Mouse (Mus musculus) thymus, adult 18-20 months (tissue): ENCODE data around the gene Kcnk4.

ENCODE experiments used
- DNase-seq, 2 experiments: peaks; one replicate each; pipeline ENCODE4 v3.0.0; 2022; ENCODE audit warnings: mixed read lengths in 2 of 2

Kcnk4 gene

DNA sequence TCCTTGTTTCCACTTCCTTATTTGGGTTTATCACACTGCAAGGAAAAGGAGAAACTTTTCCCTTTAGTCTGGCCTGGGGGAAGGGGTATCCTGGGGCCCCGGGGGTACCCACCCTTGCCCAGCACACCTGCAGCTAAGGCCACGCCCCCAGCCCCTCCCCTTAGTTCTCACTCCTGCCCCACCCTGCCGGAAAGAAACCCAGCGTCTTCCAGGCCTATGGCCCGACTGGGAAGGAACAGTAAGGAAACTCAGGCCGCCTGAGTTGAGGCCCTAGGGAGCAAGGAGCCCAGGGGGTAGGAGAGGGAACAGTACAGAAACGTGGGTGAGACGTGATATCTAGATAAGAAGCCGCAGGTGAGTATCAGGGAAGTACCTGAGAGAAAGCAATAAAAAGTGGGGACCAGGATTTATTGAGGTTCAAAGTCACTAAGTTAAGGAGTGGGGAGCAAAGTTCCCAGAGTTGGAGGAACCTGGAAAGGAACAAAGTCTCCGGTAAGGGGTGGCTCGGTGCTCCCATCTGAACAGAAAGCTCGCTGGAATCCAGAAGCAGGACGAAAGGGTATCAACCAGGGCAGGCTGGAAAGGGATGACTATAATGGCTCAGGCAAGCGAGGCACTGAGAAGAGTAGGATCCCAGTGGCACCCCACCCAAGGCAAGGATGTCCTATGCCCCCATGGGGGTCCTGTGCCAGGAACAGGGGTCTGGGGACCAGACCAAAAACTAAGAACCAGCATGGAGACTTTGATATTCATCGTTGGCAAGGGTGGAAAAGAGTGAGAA lies 34.4 kb upstream of the Kcnk4 start:
- DNase-seq: no peak

DNA sequence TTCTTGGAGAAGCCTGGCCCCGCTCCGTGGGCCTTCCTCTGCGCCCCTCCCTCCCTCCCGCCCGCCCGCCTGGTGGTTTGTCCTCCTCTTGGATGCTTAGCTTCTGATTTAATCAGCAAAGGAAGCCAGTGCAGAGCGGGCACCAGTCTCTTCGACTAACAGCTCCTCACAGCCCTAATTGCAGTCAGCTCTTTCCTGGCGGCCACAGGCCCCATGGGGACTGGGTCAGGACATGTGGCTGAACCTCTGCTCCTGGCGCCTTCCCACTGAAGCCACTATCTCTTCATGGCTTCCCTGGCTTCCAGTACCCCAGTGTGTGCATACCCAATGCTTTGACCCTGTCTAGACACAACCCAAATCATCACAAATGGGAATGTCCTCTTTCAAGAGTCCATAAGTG lies 22.1 kb upstream of the Kcnk4 start:
- no peak for DNase-seq

DNA sequence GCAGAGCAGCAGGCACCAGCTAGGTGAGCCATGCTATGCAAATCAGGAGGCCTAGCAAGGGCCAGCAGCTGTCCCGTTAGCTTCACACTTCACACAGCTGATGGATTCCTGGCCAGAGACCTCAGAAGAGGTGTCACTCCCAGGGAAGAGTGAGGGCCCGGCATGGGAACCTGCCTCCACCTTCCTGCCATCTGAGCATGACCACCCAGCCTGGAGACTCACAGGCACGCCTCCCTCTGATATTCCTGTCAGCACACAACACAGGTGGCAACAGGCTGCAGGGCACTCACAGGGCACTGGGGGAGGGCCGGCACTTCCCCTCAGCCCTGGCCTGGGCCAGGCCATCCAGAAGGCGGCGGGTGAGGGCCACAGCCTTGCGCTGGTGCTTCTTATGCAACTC lies 21.1 kb upstream of the Kcnk4 start:
- DNase-seq: no peak

DNA sequence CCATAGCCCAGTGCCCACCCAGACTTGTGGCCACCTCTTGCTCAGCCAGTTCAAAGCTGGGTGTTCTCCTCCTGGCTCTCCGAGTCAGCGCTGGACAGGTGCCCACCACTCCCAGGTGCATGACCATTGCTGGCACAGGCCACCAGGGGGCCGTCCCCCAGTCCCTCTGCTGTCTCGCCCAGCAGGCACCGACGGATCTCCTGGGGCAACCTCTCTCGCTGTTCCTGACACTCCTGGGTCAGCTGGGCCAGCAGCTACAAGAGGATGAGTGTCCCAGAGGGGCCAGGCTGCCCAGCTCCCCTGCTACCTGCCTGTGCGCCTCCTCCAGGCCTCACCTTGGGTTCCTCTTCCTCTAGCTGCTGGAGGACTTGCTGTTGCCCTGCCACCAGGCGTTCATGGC lies 19.7 kb upstream of the Kcnk4 start:
- DNase-seq: peak in 1 of 2 experiments; percentile 34

DNA sequence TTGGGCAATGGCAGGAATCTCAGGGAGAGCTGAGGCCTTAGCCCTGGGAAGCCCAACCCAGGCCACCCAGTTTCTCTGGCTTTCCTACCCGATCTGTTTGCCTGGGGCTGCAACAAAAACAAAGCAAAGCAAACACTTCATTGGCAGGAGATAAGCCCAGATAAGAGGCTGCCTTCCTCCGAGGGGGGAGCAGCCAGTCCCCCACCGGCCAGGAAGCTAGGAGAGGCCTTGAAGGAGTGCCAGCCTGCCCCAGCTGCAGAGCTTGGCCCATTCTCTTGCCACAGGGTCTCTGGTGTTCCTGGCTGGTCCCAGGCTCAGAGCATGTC lies 18.4 kb upstream of the Kcnk4 start:
- peak in 1 of 2 experiments; percentile 47 for DNase-seq

DNA sequence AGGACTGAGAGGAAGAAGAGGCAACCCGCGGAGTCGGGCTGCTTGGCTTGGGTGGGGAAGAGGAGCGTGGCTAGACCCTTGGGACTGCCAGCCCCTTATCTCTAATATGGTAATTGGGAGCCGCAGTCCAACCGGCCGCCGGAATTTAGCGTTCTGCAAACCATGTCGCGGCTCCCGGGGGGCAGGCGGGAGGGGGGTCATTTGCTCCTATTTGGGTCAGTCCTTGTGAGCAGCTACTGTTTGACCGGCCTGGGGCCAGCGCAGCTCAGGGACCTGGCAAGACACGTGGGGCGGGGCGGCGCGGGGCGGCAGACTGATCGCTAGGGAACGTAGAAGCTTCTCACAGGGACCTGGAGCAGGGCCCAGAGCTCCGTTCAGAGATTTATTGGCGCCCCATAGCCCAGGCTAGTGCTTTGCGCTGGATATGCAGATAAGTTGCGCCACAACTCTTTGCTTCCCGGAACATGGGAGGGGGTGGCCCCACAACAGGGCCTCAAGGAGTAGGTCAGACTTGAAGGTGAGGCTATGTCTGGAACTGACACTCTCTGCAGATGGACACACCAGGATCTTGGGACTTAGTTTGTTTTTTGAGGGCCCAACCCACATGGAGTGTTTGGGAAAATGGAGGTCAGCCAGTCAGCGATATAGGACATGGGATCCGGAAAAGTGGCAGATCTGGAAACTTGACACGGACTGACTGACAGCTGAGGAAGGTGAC lies 17.8 kb upstream of the Kcnk4 start:
- peak; percentile 48 to 54 for DNase-seq

DNA sequence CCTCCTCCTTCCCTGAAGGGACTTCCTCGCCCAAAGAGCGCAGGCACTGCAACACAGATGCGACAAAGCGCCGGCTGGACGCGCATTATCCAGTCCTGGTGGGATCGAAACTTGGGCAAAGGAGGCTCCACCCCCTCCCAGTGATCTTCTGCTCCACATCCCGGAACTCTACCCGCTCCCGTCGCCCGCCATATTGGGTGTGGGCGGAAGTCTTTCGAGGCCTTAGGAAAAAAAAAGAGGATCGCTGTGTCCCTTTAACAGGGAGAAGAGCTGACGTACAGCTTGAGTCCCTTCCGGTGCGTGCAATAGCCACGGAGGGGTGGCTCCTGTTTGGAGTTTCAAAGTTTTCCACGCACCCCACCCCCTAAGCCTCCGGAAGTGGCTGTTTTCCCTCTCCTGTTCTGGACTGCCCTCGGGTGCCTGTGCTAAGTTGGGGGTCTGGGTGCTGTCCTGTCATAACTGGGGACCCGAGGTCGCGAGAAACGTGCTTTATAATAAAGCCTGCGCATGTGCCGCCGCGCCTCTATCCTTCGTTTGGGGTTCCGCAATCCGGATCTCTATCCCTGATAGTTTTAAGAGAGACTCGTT lies 17.2 kb upstream of the Kcnk4 start:
- DNase-seq: peak; percentile 73 to 82

DNA sequence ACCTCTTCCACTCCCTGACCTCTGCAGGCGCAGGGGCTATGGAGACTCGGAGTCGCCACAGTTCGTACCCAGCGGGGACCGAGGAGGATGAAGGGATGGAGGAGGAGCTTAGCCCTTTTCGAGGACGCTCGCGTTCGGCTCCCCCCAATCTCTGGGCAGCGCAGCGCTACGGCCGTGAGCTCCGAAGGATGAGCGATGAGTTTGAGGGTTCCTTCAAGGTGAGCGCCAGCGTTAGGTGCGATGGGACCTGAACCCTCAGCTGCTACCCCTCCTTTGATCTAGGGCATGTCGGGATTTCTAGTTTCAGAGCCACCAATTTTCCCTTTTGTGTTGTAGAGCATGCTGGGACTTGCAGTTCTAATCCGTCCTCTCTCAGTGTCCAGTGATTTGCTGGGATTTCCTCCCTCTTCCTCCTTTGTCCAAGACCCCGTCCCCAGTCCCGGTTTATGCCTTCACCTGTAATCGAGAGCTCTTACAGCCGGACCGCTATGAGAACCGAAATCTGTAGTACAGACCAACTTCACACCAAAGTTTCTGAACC lies 16.4 kb upstream of the Kcnk4 start:
- peak; percentile 36 to 48 for DNase-seq

DNA sequence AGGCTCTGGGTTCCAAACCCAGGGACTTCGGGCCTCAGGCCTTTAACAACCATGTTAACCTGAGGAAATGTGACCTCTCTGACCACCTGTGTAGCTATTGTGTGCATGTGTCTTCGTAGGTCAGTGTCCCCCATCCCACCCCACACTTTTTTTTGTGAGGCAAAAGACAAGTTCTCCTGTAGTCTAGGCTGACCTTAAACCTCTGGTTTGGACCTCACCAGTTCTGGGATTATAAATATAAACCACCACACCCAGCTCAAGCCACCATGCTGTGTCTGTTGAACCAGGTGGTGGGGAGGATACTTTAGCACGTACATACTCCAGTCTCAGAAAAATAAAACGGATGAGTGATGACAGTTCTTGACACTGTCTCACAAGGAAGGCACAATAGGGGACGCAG lies 15.6 kb upstream of the Kcnk4 start:
- DNase-seq: no peak

DNA sequence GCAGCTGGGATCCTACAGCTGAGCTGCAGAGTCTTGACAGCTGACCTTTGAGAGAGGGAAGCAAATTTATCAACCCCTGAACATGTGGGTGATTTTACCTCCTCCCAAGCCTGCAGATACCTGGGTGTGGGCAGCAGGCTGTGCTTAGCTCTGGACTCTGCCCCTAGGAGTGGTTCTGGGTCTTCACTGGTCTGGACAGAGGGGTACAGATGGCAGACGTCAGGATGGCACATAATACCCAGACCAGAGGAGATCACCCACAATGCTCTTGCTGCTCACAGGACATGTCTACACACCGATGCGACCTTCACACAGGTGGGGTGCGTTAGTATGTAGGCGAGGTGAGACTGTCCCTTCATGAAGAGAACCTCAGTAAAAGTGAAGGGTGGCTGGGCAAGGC lies 15.2 kb upstream of the Kcnk4 start:
- DNase-seq: peak in 1 of 2 experiments; percentile 5

DNA sequence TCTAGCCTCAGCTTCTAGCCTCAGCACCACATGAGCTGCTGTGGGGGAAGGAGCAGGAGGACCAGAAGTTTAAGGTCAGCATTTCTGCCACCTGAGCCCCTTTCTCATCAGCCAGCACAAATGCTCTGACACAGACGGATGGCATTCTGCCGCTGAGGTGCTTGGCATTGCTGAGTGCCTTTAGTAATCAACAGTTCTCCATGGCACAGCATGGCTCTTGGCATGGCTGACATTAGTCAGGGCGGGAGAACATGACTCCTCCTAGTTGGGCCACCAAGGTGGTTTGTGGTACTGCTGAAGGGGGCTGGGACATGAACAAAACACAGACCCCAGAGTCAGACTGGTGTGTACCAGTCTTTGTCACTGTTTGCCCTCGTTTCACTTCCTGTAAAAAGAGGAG lies 13.9 kb upstream of the Kcnk4 start:
- DNase-seq: no peak

DNA sequence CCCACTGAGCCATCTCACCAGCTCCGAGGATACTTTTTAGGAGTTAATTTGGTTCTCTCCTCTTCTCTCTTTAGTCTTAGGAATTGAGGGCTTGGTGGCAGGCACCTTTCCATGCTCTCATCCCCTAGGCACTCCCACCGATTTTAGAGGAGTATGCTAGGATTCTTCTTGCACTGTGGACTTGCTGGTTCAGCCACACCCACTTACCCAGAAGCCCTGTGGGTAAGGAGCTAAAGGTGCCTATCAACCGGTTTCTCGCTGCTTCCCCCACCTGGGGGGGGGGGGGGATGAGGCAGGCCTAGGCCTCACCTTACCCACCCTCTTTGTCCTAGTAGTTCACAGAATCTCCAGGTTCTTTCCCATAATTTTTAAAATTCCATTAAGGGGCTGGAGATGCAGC lies 13.4 kb upstream of the Kcnk4 start:
- no peak for DNase-seq

DNA sequence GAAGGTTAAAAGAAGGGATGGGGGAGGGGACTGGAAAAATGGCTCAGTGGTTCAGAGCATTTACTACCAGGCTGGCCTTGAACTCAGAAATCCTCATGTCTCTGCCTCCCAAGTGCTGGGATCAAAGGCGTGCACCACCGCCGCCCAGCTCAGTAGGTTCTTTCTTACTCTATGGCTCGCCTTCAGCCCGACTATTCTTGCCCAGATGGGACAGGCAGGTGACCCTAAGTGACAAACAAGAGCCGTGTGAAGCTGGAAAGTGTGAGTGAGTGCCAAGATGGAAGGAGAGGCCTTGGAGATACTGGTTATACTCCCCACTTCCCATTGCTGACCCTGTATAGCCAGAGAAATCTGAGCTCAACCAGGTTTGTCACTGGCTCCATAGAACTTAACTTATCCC lies 9.4 kb upstream of the Kcnk4 start:
- DNase-seq: peak in 1 of 2 experiments; percentile 8

DNA sequence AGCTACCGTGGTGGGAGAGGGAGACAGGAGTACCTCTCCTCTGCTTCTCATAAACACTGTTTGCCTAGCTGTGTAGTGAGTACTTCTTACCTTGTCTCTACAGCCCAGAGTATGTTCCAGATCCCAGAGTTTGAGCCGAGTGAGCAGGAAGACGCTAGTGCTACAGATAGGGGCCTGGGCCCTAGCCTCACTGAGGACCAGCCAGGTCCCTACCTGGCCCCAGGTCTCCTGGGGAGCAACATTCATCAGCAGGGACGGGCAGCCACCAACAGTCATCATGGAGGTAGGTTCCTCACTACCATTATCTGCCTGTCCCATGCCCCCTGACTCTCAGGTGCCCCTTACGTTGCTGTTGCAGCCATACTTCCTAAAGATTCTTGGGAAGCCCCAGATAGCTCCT lies 8.4 kb upstream of the Kcnk4 start:
- DNase-seq: peak in 1 of 2 experiments; percentile 24

DNA sequence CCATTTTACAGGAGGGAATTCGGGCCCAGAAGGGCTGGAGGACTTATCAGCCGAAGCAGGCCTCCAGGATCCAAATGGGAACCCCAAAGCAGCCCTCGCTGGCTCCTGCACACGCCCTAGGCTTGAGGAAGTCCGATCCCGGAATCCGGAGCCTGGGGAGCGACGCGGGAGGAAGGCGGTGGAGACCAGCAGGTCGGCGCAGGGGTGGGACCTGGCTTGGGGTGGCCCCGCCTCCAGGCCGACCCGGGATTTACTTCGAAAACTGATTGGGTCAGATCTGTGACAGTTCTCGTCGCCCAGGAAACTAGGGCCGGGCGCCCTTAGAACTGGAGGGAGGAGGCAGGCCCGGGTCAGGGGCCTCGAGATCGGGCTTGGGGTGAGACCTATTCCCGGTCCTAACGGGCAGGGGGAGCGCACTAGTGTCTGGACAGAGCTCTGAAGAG lies 8.0 kb upstream of the Kcnk4 start, which contains the start of gene Gpr137:
Gene Gpr137 (minus strand): TSS at position 232 of the 443 bp plus-strand sequence.
- DNase-seq: peak; percentile 95 to 96

DNA sequence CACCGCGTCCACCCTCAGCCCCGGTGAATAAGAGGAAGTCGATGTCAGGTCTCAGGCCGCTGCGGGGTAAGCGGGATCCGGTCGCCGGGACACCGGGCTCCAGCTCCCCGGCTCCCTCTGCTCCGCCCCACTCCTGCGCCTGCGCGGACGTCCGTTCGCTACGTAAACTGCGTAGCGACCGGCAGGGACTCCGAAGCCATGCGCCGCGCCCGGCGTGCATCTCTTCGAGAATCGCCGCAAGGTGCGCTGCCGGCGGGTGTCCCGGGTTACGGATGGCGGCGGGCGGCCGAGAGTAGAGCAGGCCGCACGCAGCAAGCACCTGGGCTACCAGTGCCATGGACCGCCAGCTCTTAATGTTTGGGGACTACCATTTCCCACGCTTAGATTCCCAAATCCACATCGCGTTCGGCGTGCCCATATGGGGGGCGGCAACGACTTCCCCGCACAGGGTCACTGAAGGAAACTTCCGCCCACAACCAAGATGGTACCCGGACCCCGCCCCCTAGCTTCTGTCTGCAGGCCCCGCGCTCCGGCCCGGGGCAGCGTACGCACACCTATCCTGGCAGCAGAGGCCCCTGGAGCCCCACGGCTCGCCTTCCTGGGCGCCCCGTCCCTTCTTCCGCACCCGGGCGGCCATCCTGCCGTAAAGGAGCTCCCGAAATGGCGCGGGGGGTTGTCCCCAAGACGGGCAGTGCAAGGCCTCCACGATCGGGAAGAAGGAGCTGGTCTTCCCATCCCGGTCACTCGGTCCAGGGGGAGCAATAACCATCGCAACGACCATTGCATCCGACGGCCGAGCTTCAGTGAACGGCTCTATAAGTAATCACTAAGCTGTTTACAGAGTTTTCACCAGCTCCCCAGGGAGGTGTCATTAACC lies 7.3 kb upstream of the Kcnk4 start, which contains the start of gene Bad:
Gene Bad (plus strand): TSS at position 490 of the 877 bp plus-strand sequence.
- DNase-seq: peak; percentile 86 to 88

DNA sequence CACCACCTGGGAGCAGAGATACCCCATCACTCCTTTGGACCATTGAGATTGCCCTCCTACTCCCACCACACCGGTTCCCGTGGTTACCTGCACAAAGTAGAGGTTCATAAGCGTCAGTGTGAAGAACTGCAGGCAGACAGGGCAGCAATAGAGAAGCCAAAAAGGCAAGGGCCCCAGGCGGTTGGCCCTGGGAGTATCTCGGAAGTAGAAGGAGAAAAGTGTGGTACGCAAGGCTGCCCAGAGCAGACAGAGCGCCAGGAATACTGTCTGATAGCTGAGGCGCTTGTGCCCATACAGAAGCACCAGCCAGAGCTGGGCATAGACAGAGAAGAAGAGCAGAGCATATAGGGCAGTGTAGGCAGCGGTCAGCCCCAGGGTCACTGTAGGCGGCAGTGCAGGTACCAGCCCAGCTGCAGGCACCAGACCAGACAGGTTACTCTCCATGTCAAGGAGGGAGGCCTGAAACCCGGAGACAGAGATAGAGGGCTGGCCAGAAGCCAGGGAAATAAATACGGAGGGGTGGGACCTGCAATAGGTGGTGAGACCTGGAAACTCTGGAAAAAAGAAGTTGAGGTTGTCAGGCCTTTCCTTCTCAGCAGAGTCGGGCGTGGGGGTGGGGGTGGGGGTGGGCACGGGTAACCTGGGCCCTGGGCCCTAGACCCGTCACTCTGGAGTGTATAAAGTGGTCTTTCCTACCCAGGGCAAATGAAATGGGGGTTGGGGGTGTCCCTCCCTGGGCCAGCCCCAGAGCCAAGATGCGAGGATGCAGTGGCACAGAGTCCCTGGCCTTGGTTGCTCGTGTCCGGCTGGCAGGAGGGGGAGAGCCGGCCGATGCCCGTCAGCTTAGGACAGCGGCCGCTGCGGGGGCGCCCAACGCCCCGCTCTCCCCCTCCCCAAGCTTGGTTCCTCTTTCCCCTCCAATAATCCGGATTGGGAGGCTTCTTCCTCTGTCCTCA lies 6.4 kb upstream of the Kcnk4 start:
- peak in 1 of 2 experiments; percentile 45 for DNase-seq

DNA sequence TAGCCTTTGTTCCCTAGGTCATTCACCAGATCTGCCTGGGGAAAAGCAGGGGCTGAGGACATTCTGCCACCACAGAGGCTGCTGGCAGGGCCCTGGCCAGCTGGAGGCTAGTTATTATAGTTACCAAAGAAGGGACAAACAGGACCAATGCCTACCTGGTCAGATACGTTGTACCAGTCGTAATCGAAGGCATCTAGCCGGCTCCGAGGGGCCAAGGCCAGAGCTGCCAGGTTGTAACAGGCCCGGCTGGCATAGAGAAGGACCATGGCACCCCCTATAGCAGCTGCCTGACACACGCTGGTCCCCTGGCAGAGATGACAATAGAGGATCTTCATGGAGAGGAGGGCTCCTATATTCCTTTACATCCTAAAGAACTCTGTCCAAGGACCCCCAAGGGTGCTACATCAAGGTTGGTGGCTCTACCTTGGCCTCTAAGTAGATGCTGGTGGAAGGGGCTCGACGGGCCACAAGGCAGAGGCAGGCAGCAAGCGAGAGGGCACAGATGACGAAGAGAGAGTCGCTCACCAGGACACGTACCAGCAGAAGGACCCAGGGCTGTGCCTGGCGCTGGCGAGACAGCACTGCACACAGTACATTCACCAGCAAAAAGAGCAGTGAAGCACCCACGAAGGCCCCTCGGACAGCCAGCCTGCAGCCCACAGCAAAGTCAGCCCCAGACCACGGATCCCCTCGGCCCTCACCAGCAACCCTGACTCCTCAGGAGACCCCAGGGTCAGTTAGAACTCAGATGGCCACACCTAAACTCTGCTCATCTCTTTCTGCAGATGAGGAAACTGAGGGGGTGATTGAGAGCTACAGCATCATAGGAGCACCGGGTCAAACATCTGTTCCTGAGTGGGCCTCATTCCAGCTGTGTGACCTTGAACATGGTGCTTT lies 5.0 kb upstream of the Kcnk4 start:
- DNase-seq: no peak

DNA sequence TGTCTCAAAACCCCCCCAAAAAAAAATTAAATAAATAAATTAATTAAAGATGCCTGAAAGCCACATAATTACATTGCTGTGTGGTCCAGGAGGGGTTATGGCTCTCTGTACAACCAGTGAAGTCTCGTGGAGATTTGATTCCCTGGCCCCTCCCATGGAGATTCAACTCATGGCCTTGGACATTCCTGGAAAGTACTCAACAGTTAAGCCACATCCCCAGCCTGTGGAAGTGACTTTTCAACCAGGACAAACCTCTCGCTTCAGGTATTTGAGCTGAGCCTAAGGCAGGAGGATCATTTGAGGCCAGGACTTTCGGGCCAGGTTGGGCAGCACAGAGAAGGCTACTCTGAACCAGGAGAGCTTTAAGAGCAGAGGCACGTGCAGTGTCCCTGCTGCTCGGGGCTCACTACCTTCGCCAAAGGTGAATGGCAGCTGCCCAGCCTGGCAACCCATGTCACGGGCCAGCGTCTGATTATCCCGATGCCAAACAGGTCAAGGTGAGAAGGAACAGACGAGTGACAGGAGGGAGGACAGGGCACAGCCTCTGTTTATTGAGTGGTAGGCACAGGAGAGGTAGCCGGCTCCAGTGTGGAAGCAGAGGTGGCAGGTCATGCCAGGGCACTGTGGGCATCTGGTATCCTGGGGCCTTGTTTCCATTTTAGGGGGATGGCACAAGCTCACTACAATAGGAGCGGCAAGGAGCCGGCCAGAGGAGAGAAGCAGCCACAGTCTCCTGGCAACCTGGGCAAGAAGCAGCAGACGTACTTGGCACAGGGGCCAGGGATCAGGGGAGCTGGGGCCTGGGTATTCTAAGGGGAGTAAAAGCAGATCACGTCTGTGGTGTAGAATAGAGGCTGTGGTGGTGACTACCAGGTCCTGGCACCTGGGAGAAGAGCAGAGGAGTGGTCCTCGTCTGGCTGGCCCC lies 3.5 kb upstream of the Kcnk4 start:
- DNase-seq: no peak
